Mouse (Mus musculus): ENCODE measurements at regions not wholly inside any gene's neighbourhood (a gene's known extent, or its start where the extent isn't known, plus 50 kb on each side); places are given as distances from the start of the nearest gene placed in this dataset.
A peak's percentile ranks its signal among the peaks of the same experiment; 100 is the strongest.

- intact Hi-C loops (cut with DNase I): no loop called here
Observed at GRCm38 (mm10) chr16:84100444-84100843, 414.5 kb upstream of the A730009L09Rik start.

GRCm38 (mm10) chr16:84111610-84112009 is 403.3 kb upstream of the A730009L09Rik start:
- intact Hi-C loops (cut with DNase I): loop anchor here (10.0 kb wide), 2 partner anchors 917 to 997 kb away; no protein-coding TSS in a partner anchor
- DNase-seq (ENCODE audit: low spot score in 2 of 2): peak in 1 of 2 experiments; percentile 19

More at GRCm38 (mm10) chr16:84100444-84100843, 414.5 kb upstream of the A730009L09Rik start:
- no peak for DNase-seq (ENCODE audit: low spot score in 2 of 2)

- intact Hi-C loops (cut with DNase I): loop anchor here (10.0 kb wide), 2 partner anchors 923 to 1003 kb away; no protein-coding TSS in a partner anchor
- DNase-seq (ENCODE audit: low spot score in 2 of 2): peak in 1 of 2 experiments; percentile 28
Observed at GRCm38 (mm10) chr16:84117556-84117955, 397.4 kb upstream of the A730009L09Rik start.

GRCm38 (mm10) chr16:84135651-84136200 is 379.2 kb upstream of the A730009L09Rik start:
- DNase-seq (ENCODE audit: low spot score in 2 of 2): peak in 1 of 2 experiments; percentile 29
- intact Hi-C loops (cut with DNase I): loop anchor here (10.0 kb wide), 1 partner anchor 359 kb away; no protein-coding TSS in a partner anchor

GRCm38 (mm10) chr16:84151872-84152271 is 363.0 kb upstream of the A730009L09Rik start:
- no peak for DNase-seq (ENCODE audit: low spot score in 2 of 2)
- intact Hi-C loops (cut with DNase I): no loop called here

GRCm38 (mm10) chr16:84172080-84172479 is 342.8 kb upstream of the A730009L09Rik start:
- intact Hi-C loops (cut with DNase I): no loop called here
- DNase-seq (ENCODE audit: low spot score in 2 of 2): no peak
